Mouse (Mus musculus): ENCODE measurements around the gene Adgrl3. TPM values are rescaled to one million over a fixed set of nuclear protein-coding genes. Genes with fewer than 3 reads are reported as not detected.

Gene Adgrl3
- polyA plus RNA-seq, 1 experiment from 2014 or later = 8.5 TPM

- Histone ChIP-seq H3K4me1 (ENCODE audit: control insufficient read depth in 2 of 2, insufficient read depth in 2 of 2, low read length in 2 of 2) (peaks cover 9 to 11% of the 10 kb centered on the region in 2 experiments; a peak in 3 of 4 replicates), H3K4me3 (ENCODE audit: control insufficient read depth in 1 of 2, insufficient read depth in 1 of 2, low read depth in 1 of 2, low read length in 2 of 2) (peak overlapping the region; percentile 1 to 7; a peak in 2 of 4 replicates), H3K9me3 (ENCODE audit: control insufficient read depth, low read length) (no peaks in the 10 kb centered on the region), H3K9ac (ENCODE audit: low read length) (no peak overlapping the region), H3K36me3 (ENCODE audit: control insufficient read depth, insufficient read depth, low read length) (no peaks in the 10 kb centered on the region), H3K27ac (replicated peaks in 1 of 2; ENCODE audit: control insufficient read depth in 1 of 2, insufficient read depth in 1 of 2, low read depth in 2 of 2, low read length in 2 of 2) (no peak overlapping the region), H3K27me3 (ENCODE audit: control insufficient read depth, insufficient read depth, low read length) (no peaks in the 10 kb centered on the region), H3K4me2 (ENCODE audit: low read length) (peak overlapping the region; percentile 60)
- ATAC-seq (ENCODE audit: insufficient number of reproducible peaks, insufficient read depth, low FRiP score, low read depth) = no peak
- 17% methylated on average over 17 of the region's 17 CpGs for WGBS
These were observed 4.2 kb downstream of the Adgrl3 start for GRCm38 (mm10) chr5:81023923-81024715.

DNA sequence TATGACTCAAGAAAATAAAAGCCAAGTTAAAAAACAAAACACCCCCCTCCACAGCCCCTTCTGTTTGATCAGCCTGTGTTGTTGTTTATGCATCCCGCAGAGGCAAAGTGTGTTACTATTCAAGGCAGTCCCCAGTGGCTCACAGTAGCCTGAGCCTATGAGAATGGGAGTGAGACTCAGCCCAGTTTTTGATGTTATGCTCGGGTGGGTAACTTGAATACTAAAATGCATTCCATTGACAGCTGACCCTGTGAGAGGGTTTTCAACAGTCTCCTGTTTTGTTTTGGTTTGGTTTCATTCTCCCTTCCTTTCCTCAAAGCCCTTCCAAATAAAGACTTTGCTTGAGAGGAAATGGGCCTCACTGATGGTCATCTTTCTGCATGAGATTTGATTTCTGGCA is 8.9 kb downstream of the Adgrl3 start:
- Histone ChIP-seq H3K27me3 (ENCODE audit: control insufficient read depth, insufficient read depth, low read length) (no peaks in the 10 kb centered on the region), H3K36me3 (ENCODE audit: control insufficient read depth, insufficient read depth, low read length) (no peaks in the 10 kb centered on the region), H3K9me3 (ENCODE audit: control insufficient read depth, low read length) (no peaks in the 10 kb centered on the region), H3K27ac (replicated peaks in 1 of 2; ENCODE audit: control insufficient read depth in 1 of 2, insufficient read depth in 1 of 2, low read depth in 2 of 2, low read length in 2 of 2) (no peak overlapping the region), H3K4me2 (ENCODE audit: low read length) (no peak overlapping the region), H3K4me3 (ENCODE audit: control insufficient read depth in 1 of 2, insufficient read depth in 1 of 2, low read depth in 1 of 2, low read length in 2 of 2) (no peak overlapping the region), H3K4me1 (ENCODE audit: control insufficient read depth in 2 of 2, insufficient read depth in 2 of 2, low read length in 2 of 2) (peaks cover 5 to 6% of the 10 kb centered on the region in 2 experiments; a peak in 2 of 4 replicates), H3K9ac (ENCODE audit: low read length) (no peak overlapping the region)
- WGBS = 42% methylated on average over 2 of the region's 2 CpGs
- ATAC-seq (ENCODE audit: insufficient number of reproducible peaks, insufficient read depth, low FRiP score, low read depth) = no peak

- no peak overlapping the region for H3K4me2 ChIP-seq (ENCODE audit: low read length)
- H3K4me1 ChIP-seq (ENCODE audit: control insufficient read depth in 2 of 2, insufficient read depth in 2 of 2, low read length in 2 of 2) = peaks cover 0 to 10% of the 10 kb centered on the region in 2 experiments; a peak in 1 of 4 replicates
- no peaks in the 10 kb centered on the region for H3K27me3 ChIP-seq (ENCODE audit: control insufficient read depth, insufficient read depth, low read length)
- H3K9me3 ChIP-seq (ENCODE audit: control insufficient read depth, low read length) = no peaks in the 10 kb centered on the region
- H3K4me3 ChIP-seq (ENCODE audit: control insufficient read depth in 1 of 2, insufficient read depth in 1 of 2, low read depth in 1 of 2, low read length in 2 of 2) = no peak overlapping the region
- no peak for ATAC-seq (ENCODE audit: insufficient number of reproducible peaks, insufficient read depth, low FRiP score, low read depth)
- H3K27ac ChIP-seq (replicated peaks in 1 of 2; ENCODE audit: control insufficient read depth in 1 of 2, insufficient read depth in 1 of 2, low read depth in 2 of 2, low read length in 2 of 2) = no peak overlapping the region
- H3K9ac ChIP-seq (ENCODE audit: low read length) = no peak overlapping the region
- H3K36me3 ChIP-seq (ENCODE audit: control insufficient read depth, insufficient read depth, low read length) = no peaks in the 10 kb centered on the region
These were observed 17.2 kb downstream of the Adgrl3 start for GRCm38 (mm10) chr5:81037091-81037490.

DNA sequence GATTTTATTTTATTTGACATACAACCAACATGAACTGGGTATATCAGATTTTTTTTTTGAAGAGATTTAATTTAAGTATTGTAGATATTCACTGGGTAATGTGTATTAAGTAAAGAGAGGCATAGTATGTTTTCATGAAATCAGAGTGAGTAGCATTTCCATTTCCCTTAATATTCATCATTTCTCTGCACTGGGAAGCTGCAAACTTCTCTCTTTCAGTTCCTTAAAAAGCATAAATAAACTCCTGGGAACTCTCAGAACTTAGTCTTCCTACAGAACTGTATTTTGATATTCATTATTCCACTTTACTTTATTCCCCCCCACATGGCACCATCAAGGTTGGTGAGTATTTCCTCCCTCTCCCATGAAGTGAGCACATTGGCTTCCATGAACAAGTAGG is 23.9 kb downstream of the Adgrl3 start:
- H3K27me3 ChIP-seq (ENCODE audit: control insufficient read depth, insufficient read depth, low read length) = no peaks in the 10 kb centered on the region
- H3K4me2 ChIP-seq (ENCODE audit: low read length) = no peak overlapping the region
- ATAC-seq (ENCODE audit: insufficient number of reproducible peaks, insufficient read depth, low FRiP score, low read depth) = no peak
- H3K27ac ChIP-seq (replicated peaks in 1 of 2; ENCODE audit: control insufficient read depth in 1 of 2, insufficient read depth in 1 of 2, low read depth in 2 of 2, low read length in 2 of 2) = no peak overlapping the region
- H3K36me3 ChIP-seq (ENCODE audit: control insufficient read depth, insufficient read depth, low read length) = no peaks in the 10 kb centered on the region
- no peak overlapping the region for H3K4me3 ChIP-seq (ENCODE audit: control insufficient read depth in 1 of 2, insufficient read depth in 1 of 2, low read depth in 1 of 2, low read length in 2 of 2)
- no peak overlapping the region for H3K9ac ChIP-seq (ENCODE audit: low read length)
- H3K9me3 ChIP-seq (ENCODE audit: control insufficient read depth, low read length) = no peaks in the 10 kb centered on the region
- peaks cover 0 to 10% of the 10 kb centered on the region in 2 experiments; a peak in 1 of 4 replicates for H3K4me1 ChIP-seq (ENCODE audit: control insufficient read depth in 2 of 2, insufficient read depth in 2 of 2, low read length in 2 of 2)

GRCm38 (mm10) chr5:81046128-81046527 is 26.2 kb downstream of the Adgrl3 start:
- no peak for ATAC-seq (ENCODE audit: insufficient number of reproducible peaks, insufficient read depth, low FRiP score, low read depth)
- H3K27me3 ChIP-seq (ENCODE audit: control insufficient read depth, insufficient read depth, low read length) = no peaks in the 10 kb centered on the region

DNA sequence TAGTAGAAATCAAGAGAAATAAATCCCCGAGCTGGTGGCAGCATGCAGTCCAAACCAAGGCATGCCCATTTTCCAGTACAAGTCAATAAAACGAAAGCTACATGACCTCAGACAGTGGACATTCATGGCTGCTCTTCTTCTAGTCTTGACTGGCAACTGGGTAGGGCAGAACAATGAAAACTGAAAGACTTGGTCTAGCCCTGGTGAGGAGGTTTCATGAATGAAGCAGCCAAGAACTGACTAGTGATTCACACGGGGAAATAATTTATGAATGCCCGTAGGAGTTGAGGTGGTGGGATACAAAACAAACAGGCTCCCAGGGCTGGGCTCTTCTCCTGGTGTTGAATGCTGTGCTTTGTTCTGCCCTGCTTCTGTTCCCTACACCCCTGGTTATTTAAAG is 34.7 kb downstream of the Adgrl3 start:
- H3K4me3 ChIP-seq (ENCODE audit: control insufficient read depth in 1 of 2, insufficient read depth in 1 of 2, low read depth in 1 of 2, low read length in 2 of 2) = no peak overlapping the region

More at GRCm38 (mm10) chr5:81046128-81046527, 26.2 kb downstream of the Adgrl3 start:
- H3K36me3 ChIP-seq (ENCODE audit: control insufficient read depth, insufficient read depth, low read length) = no peaks in the 10 kb centered on the region
- H3K27ac ChIP-seq (replicated peaks in 1 of 2; ENCODE audit: control insufficient read depth in 1 of 2, insufficient read depth in 1 of 2, low read depth in 2 of 2, low read length in 2 of 2) = no peak overlapping the region
- no peak overlapping the region for H3K4me3 ChIP-seq (ENCODE audit: control insufficient read depth in 1 of 2, insufficient read depth in 1 of 2, low read depth in 1 of 2, low read length in 2 of 2)
- no peaks in the 10 kb centered on the region for H3K4me1 ChIP-seq (ENCODE audit: control insufficient read depth in 2 of 2, insufficient read depth in 2 of 2, low read length in 2 of 2)
- H3K9ac ChIP-seq (ENCODE audit: low read length) = no peak overlapping the region
- H3K9me3 ChIP-seq (ENCODE audit: control insufficient read depth, low read length) = no peaks in the 10 kb centered on the region
- 86% methylated on average over 4 of the region's 4 CpGs for WGBS
- H3K4me2 ChIP-seq (ENCODE audit: low read length) = no peak overlapping the region

GRCm38 (mm10) chr5:81055253-81055652 is 35.3 kb downstream of the Adgrl3 start:
- Histone ChIP-seq H3K4me1 (ENCODE audit: control insufficient read depth in 2 of 2, insufficient read depth in 2 of 2, low read length in 2 of 2) (no peaks in the 10 kb centered on the region), H3K4me3 (ENCODE audit: control insufficient read depth in 1 of 2, insufficient read depth in 1 of 2, low read depth in 1 of 2, low read length in 2 of 2) (no peak overlapping the region), H3K27me3 (ENCODE audit: control insufficient read depth, insufficient read depth, low read length) (no peaks in the 10 kb centered on the region), H3K9ac (ENCODE audit: low read length) (no peak overlapping the region), H3K36me3 (ENCODE audit: control insufficient read depth, insufficient read depth, low read length) (no peaks in the 10 kb centered on the region), H3K27ac (replicated peaks in 1 of 2; ENCODE audit: control insufficient read depth in 1 of 2, insufficient read depth in 1 of 2, low read depth in 2 of 2, low read length in 2 of 2) (no peak overlapping the region), H3K4me2 (ENCODE audit: low read length) (no peak overlapping the region), H3K9me3 (ENCODE audit: control insufficient read depth, low read length) (no peaks in the 10 kb centered on the region)
- ATAC-seq (ENCODE audit: insufficient number of reproducible peaks, insufficient read depth, low FRiP score, low read depth) = no peak
- WGBS = 72% methylated on average over 2 of the region's 2 CpGs

More for the DNA sequence above, 34.7 kb downstream of the Adgrl3 start:
- Histone ChIP-seq H3K27me3 (ENCODE audit: control insufficient read depth, insufficient read depth, low read length) (no peaks in the 10 kb centered on the region), H3K27ac (replicated peaks in 1 of 2; ENCODE audit: control insufficient read depth in 1 of 2, insufficient read depth in 1 of 2, low read depth in 2 of 2, low read length in 2 of 2) (no peak overlapping the region), H3K9me3 (ENCODE audit: control insufficient read depth, low read length) (no peaks in the 10 kb centered on the region), H3K4me2 (ENCODE audit: low read length) (no peak overlapping the region), H3K36me3 (ENCODE audit: control insufficient read depth, insufficient read depth, low read length) (no peaks in the 10 kb centered on the region), H3K9ac (ENCODE audit: low read length) (no peak overlapping the region), H3K4me1 (ENCODE audit: control insufficient read depth in 2 of 2, insufficient read depth in 2 of 2, low read length in 2 of 2) (no peaks in the 10 kb centered on the region)
- ATAC-seq (ENCODE audit: insufficient number of reproducible peaks, insufficient read depth, low FRiP score, low read depth) = no peak
- 80% methylated on average over 4 of the region's 4 CpGs for WGBS

DNA sequence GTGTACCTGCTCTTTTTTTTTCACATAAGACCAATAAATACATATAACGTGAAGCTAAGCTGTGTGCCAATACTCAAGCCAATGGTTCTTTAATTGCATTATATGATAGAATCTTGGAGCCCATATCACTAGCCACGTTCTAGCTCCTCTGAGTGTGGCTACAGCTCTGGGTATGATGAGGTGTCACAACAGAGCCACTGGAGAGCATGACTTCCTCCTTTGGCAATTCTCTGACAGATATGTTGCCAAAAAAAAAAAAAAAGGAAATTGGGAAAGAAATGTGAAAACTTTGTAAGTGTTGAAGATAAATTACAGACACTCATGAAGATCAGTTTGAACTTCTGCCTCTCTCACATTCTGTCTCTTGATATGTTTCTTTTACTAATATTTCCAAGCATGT is 38.2 kb downstream of the Adgrl3 start:
- Histone ChIP-seq H3K9me3 (ENCODE audit: control insufficient read depth, low read length) (no peaks in the 10 kb centered on the region), H3K9ac (ENCODE audit: low read length) (no peak overlapping the region), H3K4me3 (ENCODE audit: control insufficient read depth in 1 of 2, insufficient read depth in 1 of 2, low read depth in 1 of 2, low read length in 2 of 2) (no peak overlapping the region), H3K4me2 (ENCODE audit: low read length) (no peak overlapping the region), H3K36me3 (ENCODE audit: control insufficient read depth, insufficient read depth, low read length) (no peaks in the 10 kb centered on the region), H3K27ac (replicated peaks in 1 of 2; ENCODE audit: control insufficient read depth in 1 of 2, insufficient read depth in 1 of 2, low read depth in 2 of 2, low read length in 2 of 2) (no peak overlapping the region), H3K27me3 (ENCODE audit: control insufficient read depth, insufficient read depth, low read length) (no peaks in the 10 kb centered on the region), H3K4me1 (ENCODE audit: control insufficient read depth in 2 of 2, insufficient read depth in 2 of 2, low read length in 2 of 2) (no peaks in the 10 kb centered on the region)
- WGBS = 86% methylated on average over 2 of the region's 2 CpGs
- no peak for ATAC-seq (ENCODE audit: insufficient number of reproducible peaks, insufficient read depth, low FRiP score, low read depth)
